Mouse (Mus musculus) naive thymus-derived CD4-positive, alpha-beta T cell, adult 2 months (primary cell): ENCODE measurements around the gene Sdk1.

Experiments
- DNase-seq: peaks from one replicate; pipeline ENCODE4 v3.0.0-alpha.2; 2011; ENCODE audit warnings: low read depth

Gene Sdk1

DNA sequence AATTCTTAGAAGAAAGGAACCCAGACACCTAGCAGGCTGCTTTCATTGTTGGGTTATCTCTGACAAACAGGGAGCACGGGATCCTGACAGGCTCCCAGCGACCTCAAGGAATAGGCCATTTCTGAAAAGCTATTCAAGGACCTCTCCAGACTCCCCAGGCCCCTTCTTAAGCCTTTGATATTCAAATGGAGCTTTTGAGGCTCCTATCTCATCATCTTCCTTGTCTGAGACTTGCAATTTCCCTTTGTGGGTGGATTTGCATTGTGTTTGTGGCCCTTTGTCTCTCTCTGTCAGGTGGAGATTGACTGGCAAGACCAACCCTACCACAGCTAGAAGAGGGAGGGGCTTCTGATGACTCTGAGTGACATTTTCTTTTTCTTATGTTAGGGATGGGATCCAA, 888.7 kb downstream of the Sdk1 start:
- DNase-seq: peak; percentile 2

DNA sequence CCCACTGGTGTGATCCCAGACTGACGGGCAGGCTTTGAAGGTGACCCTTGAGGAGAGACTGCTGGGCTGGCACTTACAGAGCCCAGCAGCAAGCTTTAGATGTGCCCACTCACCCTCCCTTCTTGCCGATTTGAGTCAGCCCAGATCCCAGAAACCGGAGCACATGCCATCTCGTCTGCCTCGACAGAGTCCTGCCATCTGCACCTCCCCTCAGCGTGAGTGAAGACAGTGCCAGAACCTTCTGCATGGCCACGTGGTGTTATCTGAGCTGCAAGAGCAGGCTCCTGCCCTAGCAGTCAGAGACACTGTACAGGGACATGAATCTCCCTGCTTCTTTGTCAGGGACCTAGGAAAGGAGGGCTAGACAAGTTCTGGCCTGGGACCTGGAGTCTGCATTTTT, 898.7 kb downstream of the Sdk1 start:
- DNase-seq: no peak

DNA sequence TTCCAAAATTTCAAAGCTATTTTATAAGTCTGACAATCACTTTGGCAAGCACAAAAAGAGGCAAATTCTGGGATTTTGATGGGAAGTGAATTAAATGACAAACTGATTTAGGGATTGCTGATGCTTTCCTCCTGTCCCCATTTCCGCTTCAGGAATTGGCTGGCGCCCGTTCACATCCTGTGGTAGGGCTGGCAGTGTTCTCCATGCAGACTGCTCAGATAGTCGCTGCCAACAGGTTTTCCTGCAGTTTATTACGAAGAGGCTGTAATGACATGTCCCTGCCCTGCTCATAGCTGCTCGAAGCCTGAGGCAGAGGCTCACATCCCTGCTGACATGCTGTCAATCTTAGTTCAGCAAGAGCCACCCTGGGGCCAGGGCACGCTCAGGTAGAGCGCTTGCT, 908.3 kb downstream of the Sdk1 start:
- DNase-seq: no peak

DNA sequence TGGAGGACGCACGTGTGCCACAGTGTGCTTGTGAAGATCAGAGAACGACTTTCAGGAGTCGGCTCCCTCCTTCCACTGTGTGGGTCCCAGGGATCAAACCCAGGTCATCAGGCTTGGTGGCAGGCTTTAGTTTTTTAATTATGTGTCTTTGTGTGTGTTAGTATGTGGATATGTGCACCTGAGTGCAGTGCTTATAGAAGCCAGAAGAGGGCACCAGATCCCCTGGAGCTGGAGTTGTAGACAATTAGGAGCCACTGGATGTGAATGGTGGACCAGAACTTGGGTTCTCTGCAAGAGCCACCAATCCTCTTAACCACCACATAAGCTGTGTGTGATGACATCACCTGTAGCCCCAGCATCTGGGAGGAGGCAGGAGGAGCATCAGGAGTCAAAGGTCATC, 909.5 kb downstream of the Sdk1 start:
- DNase-seq: no peak

DNA sequence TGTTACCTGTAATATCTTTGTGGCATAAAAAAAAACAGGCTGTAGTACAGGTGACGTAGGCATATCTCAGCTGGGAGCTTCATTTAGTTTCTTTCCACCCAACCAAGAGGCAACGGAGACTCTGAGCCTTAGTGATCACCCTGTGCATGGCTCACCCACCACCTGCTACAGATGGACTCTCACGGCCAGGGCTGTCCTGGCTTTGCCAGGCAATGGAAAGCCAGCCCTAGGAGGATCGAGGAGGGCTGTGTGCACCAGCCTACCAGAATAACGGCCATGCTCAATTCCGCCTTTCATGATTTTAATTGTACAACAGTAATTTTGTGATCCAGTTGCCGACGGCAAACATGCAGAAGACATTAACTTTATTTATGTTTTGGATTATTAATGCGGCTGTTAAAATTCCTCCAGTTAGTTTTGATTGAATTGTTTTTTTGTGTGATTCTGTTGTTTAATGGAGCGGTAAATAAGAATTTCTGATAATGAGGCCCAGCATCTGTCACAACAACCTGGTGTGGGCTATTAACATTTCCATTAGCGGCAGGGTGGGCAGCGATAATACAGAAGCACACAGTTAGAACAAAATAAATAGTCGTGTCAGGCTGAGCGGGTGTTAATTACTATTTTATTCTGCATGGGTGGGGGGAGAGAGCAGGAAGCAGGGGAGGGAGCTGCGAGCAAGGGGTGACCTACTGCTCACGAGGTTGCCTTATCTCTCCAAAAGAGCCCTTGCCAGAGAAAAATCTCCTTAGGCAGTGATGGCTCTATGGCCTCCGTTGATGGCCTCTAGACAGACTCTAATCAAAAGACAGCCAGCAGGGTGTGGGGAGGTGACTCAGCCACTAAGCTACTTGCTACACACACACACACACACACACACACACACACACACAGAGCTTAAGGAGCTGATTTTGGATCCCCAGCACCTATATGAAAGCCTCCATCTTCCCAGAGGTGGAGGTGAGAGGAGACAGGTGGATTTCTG, 915.9 kb downstream of the Sdk1 start:
- no peak for DNase-seq

DNA sequence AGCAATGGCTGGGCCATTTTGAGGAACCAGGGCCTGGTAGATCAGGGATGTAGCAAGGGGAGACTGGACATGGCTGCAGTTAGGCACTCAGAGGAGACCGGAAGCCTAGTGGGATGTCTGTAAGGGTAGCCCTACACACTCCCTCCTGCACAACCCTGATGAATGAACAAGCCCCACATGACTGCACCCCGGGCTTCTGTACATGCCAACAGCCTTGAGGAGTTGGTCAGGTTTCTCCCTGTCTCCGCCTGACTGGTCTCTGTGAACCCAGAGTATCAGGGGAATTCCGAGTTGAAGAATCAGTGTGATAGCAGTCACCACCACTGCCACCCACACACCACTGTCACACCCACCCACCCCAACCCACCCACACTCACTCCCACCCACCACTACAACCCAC, 922.2 kb downstream of the Sdk1 start:
- DNase-seq: no peak

DNA sequence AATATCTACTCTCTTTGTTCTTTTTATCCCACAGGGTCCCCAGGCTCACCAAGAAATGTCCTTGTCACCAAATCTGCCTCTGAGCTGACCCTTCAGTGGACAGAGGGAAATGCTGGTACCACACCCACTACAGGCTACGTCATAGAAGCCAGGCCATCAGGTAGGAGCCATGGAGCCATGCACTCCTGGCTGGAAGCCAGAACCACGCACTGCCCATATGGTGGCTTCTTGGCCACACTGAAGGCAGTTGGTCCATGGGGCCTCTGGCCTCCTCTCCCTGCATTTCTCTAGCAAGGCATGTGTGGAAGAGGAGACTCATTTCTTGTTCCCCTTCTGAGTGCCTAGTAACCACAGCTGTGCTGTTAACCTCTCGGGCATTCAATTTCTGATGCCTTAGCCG, 932.3 kb downstream of the Sdk1 start:
- DNase-seq: no peak

DNA sequence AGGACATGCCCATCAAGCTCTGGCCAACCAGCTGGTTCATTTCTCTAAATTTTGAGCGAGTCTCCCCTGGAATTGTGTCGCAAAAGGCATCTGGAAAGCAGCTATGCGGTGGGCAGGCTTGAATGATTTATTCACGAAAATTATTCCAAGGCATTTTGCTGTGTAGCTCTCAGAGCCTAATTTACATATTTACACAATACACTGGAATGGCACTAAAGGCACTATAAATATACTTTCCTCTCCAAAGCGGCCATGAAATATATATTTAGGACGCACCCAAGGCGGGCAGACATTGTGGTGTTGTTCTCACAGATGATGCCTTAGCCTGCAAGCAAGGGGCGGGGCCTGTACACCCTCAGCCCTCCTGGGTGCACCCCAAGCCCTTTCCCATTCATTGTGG, 936.9 kb downstream of the Sdk1 start:
- DNase-seq: no peak

DNA sequence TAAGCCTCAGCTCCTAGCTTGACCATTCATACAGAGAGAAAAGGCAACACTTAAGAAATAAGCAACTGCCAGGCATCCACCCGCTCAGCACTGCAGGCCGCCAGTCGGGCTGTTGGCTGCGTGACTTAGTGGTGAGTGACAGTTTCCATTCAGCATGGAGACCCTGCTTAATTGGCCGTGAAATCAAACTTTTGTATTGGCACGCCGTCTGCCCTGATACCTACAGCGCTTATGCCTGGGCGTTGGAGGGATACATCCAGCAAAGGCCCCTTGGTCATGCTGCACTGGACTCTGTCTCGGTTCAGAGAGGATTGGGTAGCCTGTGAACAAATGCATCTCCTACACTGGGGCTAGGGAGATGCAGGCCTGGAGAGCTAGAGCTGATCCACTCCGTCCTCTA, 938.0 kb downstream of the Sdk1 start:
- no peak for DNase-seq

DNA sequence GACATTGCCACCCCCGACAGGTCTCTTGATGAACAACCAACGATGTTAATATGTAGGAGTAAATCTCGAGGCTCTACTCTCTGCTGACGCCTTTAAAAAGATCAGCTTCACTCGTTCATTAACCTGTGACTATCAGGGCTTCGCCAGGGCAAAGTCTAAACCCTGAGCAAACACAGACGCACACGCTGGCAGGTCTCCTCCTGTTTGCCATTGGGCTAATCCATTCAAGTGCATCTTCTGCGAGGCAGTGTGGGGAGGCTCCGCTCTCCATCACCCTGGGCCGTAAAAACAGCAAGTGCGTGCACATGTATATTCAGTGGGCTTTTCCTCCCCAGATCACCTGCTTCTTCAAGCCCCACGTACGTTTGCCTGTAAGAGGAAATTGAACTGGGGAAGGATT, 940.6 kb downstream of the Sdk1 start:
- no peak for DNase-seq

DNA sequence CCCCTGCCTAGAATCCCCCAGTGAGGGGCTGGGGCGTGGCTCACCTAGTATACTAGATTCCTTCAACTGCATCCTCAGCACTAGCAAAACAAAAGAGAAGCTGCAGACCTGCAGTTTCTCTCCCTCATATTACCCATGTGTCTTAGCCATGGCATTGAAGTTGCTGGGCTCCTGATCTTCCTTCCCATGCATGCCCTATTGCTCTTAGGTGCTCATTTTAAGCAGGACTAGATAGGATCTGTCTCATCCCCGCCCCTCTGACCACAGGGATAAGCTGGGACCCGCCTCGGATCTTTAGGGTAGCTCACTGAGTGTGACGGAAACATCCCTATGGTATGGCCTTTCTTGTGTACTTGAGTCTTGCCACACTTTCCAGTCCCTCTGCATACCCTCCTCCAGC, 947.5 kb downstream of the Sdk1 start:
- DNase-seq: no peak

DNA sequence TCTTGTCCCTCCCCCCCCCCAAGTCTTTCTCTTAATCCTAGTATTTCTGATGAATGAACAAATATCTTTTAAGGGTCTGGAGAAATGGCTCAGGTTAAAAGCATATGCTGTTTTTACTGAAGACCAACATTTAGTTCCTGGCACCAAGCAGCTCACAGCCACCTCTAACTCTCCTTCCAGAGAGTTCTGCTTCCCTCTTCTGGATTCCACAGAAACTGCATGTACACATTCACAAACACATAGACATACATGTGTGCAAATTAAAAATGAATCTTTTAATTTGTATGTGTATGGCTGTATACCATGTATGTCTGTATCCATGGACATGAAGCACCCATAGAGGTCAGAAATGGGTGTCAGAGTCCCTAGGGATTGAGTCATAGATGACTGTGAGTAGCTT, 968.6 kb downstream of the Sdk1 start:
- DNase-seq: no peak

DNA sequence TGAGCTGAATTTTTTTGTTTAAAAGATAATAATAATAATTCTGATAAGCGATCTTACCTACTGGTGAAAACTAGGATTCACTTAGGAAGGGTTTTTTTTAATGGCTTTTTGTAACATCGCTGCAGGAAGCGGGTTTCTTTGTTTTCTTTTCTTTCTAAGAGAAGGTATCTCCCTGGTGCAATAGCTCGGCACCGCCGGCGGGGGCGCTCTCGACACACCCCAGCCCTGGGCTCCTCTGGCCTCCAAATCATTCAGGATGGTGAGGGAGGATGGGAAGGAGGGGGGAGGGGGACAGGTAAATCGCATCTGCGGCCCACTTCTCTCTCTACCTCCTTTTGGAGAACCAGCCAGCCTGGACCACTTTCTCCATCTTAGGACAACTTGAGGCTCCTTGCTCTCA, 971.0 kb downstream of the Sdk1 start:
- DNase-seq: no peak

DNA sequence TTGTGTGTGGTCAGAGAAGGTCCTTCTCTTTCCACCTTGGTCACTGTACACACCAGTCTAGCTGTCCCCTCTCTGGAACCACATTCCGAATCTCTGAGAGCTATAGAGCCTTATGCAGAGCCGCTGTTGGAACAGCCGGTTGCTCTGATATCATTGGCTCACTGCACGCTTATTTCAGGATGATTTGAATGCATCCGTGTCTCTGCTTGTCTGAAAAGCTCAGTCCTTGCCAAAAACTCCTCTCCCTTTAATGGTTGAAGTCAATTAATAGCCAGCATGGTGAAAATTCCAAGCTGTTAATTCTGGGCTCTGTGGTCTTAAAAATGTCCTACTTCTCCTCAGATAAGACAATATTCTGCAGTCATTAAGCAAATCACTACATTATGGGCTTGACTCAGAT, 974.7 kb downstream of the Sdk1 start:
- DNase-seq: no peak

DNA sequence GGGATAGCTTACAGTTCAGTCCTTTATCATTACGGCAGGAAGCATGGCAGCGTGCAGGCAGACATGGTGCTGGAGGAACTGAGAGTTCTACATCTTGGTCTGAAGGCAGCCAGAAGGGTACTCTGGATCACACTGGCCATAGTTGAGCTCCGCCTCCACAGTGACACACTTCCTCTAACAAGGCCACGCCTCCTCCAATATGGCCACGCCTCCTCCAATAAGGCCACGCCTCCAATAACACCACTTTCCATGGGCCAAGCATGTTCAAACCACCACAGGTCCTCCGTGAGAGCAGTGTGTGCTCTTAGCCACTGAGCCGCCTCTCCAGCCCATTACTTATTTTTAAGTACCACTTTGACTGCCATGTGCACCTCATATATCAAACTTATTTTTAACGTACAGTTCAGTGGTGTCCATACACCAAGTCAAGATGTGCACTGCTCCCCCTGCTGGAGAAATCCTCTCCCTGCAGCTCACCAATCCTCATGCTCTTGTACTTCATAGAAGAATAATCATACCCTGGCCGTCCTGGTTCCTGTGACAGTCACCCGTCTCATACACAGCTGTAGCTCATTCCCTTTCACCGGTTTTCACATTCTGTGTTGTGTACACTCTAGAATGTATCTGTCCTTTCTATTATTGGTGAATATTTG, 979.7 kb downstream of the Sdk1 start:
- peak; percentile 26 for DNase-seq

DNA sequence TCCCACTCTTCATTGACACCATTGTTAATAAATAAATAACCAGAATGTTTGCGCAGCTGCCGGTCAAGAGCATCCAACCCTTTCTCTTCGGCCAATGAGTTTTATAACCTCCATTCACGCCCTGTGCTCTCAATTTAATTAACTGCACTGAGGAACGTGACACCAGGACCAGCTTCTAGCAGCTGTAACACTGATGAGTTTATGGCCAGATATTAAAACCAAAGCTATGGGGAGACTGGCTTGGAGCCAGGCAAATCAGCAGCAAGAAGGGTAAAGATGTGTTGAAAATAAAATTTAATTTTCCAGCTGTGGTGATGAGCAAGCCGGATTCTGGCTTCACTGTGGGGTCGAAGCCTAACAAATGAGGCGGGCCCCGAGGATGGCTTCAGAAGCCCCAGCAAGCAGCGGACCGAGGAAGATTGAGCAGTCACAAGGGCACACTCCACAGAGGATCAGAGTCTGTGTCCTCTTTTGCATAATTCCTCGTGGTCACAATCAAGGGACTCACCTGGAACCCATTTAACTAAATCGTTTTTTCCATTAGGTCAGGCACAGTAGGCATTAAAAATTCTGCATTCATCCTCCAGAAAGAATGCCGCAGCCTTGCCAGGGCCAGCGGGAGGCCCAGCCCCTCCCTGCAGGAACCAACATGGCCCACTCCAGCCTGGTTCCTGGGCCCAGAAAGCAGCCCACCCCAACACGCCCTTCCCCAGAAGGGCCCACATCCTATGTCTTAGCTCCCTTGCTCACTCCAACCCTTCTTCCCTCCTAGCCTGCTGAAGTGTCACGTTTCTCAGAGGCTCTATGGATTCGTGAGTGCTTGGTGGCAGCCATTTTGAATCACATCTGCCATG, 987.9 kb downstream of the Sdk1 start:
- no peak for DNase-seq

DNA sequence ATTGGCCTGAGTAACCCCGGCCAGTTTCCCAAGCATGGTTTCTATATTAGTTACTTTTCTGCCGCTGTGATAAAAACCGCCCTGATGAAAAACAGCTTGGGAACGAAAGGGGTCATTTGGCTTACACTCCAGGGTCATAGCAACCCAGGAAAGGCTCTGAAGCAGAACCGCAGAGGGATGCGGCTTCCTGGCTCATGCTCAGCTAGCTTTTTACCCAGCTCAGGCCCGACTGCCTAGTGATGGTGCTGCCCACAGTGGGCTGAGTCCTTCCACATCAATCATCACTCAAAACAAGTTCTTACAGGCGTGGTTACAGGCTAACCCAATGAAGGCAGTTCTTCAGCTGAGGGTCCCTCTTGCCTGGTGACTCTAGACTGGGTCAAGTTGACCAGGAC, 988.5 kb downstream of the Sdk1 start:
- DNase-seq: no peak

DNA sequence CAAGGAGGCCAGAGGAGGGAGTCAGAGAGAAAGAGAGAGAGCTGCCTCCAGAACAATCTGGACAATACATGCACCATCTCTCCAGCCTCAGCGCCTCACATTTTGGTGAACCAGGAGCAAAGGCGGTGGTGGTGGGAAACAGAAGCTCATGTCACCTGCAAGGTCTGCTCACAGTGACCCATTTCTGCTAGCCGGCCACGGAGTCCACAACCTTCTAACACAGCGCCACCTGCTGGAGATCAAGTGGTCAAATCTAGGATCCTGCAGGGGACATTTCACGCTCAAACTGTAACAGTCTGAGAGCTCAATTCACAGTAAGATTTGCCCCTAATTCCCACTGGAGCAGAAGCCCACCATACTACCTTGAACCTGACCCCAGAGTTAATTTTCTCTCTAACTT, 999.0 kb downstream of the Sdk1 start:
- DNase-seq: no peak

DNA sequence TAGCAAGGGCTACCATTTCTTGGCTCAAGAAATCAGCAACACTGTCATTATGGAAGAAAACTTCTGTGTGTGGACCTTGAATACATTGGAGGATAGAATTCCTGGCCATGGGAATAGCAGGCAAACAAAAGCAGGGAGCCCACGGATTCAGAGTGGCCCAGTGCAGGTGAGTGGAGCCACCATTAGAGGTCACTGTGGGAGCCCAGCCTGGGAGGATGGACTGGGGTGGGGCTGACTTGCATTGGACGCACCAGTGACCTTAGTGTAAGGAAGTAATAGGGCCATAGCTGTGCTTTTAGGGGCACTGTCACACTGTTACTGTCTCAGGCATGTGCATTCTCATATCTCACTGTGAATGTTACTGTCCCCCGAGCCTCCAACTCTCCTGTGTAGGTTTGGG, 1001.3 kb downstream of the Sdk1 start:
- DNase-seq: no peak

DNA sequence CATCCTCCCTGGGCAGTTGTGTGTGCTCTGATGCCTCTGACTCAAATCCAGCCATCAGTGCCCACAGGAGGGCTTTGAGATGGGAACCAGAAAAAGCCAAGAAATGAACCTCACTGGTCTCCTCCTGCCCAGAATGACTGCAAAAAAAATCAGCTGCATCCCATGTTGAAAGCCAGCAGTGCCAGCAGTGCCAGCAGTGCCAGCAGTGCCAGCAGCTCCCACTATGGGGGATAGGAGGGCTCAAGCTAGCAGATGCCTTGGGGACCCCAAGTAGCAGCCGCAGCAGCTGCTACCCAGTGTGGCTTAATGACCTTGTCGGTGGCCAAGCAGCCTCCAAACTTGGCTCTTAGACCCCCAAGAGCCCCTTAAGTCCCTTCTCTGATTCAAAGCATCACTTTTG, 1001.8 kb downstream of the Sdk1 start:
- DNase-seq: no peak

DNA sequence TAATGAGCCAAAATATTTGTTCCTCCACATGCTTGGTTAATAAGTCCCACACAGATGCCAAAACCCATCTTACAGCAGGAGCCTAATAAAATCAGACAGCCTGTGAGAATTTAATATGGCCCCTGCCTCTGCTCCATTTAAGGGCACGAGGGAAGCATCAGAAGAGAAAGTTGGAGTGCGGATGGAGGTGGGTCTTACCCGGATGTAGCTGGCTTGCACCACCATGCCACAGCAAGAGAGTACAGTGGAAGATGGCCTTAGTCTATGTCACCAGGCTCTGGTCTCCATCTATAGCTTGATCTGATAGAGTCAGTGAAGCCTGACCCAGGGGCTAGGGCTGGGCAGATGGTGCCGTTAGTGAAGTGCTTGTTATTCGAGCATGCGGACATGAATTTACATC, 1014.9 kb downstream of the Sdk1 start:
- no peak for DNase-seq

DNA sequence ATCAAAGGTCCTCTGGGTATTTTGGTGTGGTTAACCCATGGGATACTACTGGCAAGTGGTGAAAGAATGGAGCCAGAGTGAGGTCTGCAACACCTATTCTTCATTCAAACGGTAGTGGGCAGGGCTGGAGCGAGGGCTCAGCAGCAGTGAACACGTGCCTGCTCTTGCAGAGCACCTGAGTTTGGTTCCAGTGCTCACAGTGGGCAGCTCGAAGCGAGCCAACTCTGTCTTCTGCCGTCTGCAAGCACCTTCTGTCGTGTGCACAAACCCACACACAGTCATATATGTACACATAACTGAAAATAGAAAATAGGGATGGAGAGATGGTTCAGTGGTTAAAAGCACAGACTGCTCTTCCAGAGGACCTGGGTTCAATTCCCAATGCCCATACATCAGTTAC, 1017.4 kb downstream of the Sdk1 start:
- DNase-seq: no peak

DNA sequence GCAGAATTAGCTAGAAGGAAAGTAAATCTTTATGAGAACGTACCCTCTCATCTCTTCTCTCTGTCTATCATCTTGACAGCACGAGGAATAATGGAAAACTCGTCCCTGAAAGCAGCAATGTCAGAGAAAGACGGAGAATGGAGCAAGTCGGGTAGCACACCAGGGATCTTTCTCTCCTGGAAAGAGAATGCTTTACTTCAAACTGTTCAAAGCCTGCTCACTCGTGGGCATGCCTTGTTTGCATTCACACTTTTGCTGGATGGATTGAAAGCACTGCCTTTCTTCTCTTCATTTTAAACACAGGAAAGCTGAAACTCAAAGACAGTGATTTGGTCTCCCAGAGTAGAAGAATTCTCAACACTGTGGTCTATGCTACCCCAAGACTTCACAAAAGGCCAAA, 1020.8 kb downstream of the Sdk1 start:
- no peak for DNase-seq
